Mouse (Mus musculus) forebrain, embryonic 14.5 days (tissue): ENCODE data around the gene Nt5c2. TPM values are rescaled to one million over a fixed set of nuclear protein-coding genes. Genes with fewer than 3 reads are reported as not detected.

Experiments used
- ATAC-seq: fragments of 200-750 bp; cut with Nextera tagmentation; 2 replicates; pipeline ENCODE4 v1.8.0; 2017; ENCODE audit warnings: mild to moderate bottlenecking, moderate library complexity
- DNase-seq: peaks from one replicate; pipeline ENCODE4 v3.0.0-alpha.2; 2015; ENCODE audit warnings: low spot score
- H3K27ac ChIP-seq: fragments of 300-500 bp; sonication (generic); 2 replicates; pipeline ENCODE4 v1.5.1; 2014; ENCODE audit warnings: low read depth, mild to moderate bottlenecking, control low read depth, low read length, moderate library complexity
- H3K27me3 ChIP-seq: fragments of 300-500 bp; sonication (generic); replicated peaks from 2 replicates; pipeline ENCODE4 v1.6.1; 2014; ENCODE audit warnings: low read length, control low read depth, mixed read lengths; ENCODE audit not compliant: control insufficient read depth, insufficient read depth
- H3K36me3 ChIP-seq: fragments of 300-500 bp; sonication (generic); 2 replicates; pipeline ENCODE4 v1.6.1; 2014; ENCODE audit warnings: low read length, control low read depth; ENCODE audit not compliant: control insufficient read depth, insufficient read depth
- H3K4me1 ChIP-seq: fragments of 300-500 bp; sonication (generic); 2 replicates; pipeline ENCODE4 v1.6.1; 2014; ENCODE audit warnings: antibody characterized with exemption, low read length, control low read depth; ENCODE audit not compliant: control insufficient read depth, insufficient read depth
- H3K4me2 ChIP-seq: fragments of 300-500 bp; sonication (generic); 2 replicates; pipeline ENCODE4 v1.6.1; 2014; ENCODE audit warnings: mild to moderate bottlenecking, control low read depth, low read length
- H3K4me3 ChIP-seq: fragments of 300-500 bp; sonication (generic); 2 replicates; pipeline ENCODE4 v1.5.1; 2014; ENCODE audit warnings: low read depth, low read length, control low read depth
- H3K9ac ChIP-seq: fragments of 300-500 bp; sonication (generic); 2 replicates; pipeline ENCODE4 v1.6.1; 2014; ENCODE audit warnings: mild to moderate bottlenecking, low read length, control low read depth, moderate library complexity
- H3K9me3 ChIP-seq: fragments of 300-500 bp; sonication (generic); replicated peaks from 2 replicates; pipeline ENCODE4 v1.6.1; 2016; ENCODE audit warnings: low read length, control low read depth, mixed read lengths; ENCODE audit not compliant: control insufficient read depth
- WGBS: fragments of 180-500 bp; shearing (Covaris S2); extraction: QIAGEN DNeasy Blood & Tissue Kit; methylation state at CpG from one replicate; pipeline ENCODE4 v1.1.7; 2014; 5-methylcytosine and 5-hydroxymethylcytosine counted together
- polyA plus RNA-seq: library from polyadenylated mRNA; unstranded; fragments of >200 nt; fragmentation: Nextera tagmentation; extraction: Ambion mirVana; gene quantifications from 2 replicates; pipeline ENCODE4 v1.2.1, GENCODE M21; 2014

The Nt5c2 gene
- polyA plus RNA-seq, 1 experiment from 2014 or later, result 84.2 TPM

- peak; percentile 91 for DNase-seq
- H3K4me2 ChIP-seq, result peak overlapping the region; percentile 62
- peak overlapping the region; percentile 70 for H3K4me3 ChIP-seq
- H3K36me3 ChIP-seq, result no peaks in the 10 kb centered on the region
- peak; percentile 92 for ATAC-seq
- H3K9me3 ChIP-seq, result no peaks in the 10 kb centered on the region
- peaks cover 18% of the 10 kb centered on the region for H3K4me1 ChIP-seq
- no peaks in the 10 kb centered on the region for H3K27me3 ChIP-seq
- WGBS, result under 1% methylated on average over 26 of the region's 36 CpGs
- peak overlapping the region; percentile 98 for H3K27ac ChIP-seq
- peak overlapping the region; percentile 88 for H3K9ac ChIP-seq
Measured at GRCm38 (mm10) chr19:46961652-46962051, 53.3 kb downstream of the Nt5c2 start.

- DNase-seq, result no peak
Measured at GRCm38 (mm10) chr19:46961047-46961651, 53.8 kb downstream of the Nt5c2 start.

GRCm38 (mm10) chr19:46960101-46961046 lies 54.6 kb downstream of the Nt5c2 start:
- H3K36me3 ChIP-seq, result no peaks in the 10 kb centered on the region
- no peak for ATAC-seq

More at GRCm38 (mm10) chr19:46961047-46961651, 53.8 kb downstream of the Nt5c2 start:
- no peaks in the 10 kb centered on the region for H3K9me3 ChIP-seq
- peak overlapping the region; percentile 70 for H3K4me3 ChIP-seq
- ATAC-seq, result peak; percentile 12; the same call in 1 of the 2 replicates
- peak overlapping the region; percentile 62 for H3K4me2 ChIP-seq
- H3K9ac ChIP-seq, result peak overlapping the region; percentile 88
- H3K36me3 ChIP-seq, result no peaks in the 10 kb centered on the region
- H3K27me3 ChIP-seq, result no peaks in the 10 kb centered on the region
- H3K4me1 ChIP-seq, result peaks cover 18% of the 10 kb centered on the region
- H3K27ac ChIP-seq, result peak overlapping the region; percentile 98
- 5% methylated on average over 22 of the region's 22 CpGs for WGBS

GRCm38 (mm10) chr19:46959536-46959935 lies 55.4 kb downstream of the Nt5c2 start:
- ATAC-seq (no peak), DNase-seq (peak; percentile 38)
- H3K4me1 ChIP-seq, result peaks cover 18% of the 10 kb centered on the region
- no peak overlapping the region for H3K27ac ChIP-seq
- H3K4me3 ChIP-seq, result no peak overlapping the region
- H3K9me3 ChIP-seq, result no peaks in the 10 kb centered on the region
- no peak overlapping the region for H3K4me2 ChIP-seq
- no peaks in the 10 kb centered on the region for H3K27me3 ChIP-seq
- H3K36me3 ChIP-seq, result no peaks in the 10 kb centered on the region
- no peak overlapping the region for H3K9ac ChIP-seq
- WGBS, result 59% methylated on average over 3 of the region's 3 CpGs

More at GRCm38 (mm10) chr19:46960101-46961046, 54.6 kb downstream of the Nt5c2 start:
- no peaks in the 10 kb centered on the region for H3K27me3 ChIP-seq
- peak overlapping the region; percentile 70 for H3K4me3 ChIP-seq
- DNase-seq, result no peak
- H3K4me2 ChIP-seq, result peak overlapping the region; percentile 62
- 80% methylated on average over 13 of the region's 13 CpGs for WGBS
- no peaks in the 10 kb centered on the region for H3K9me3 ChIP-seq
- peak overlapping the region; percentile 88 for H3K9ac ChIP-seq
- peaks cover 18% of the 10 kb centered on the region for H3K4me1 ChIP-seq
- H3K27ac ChIP-seq, result no peak overlapping the region

- no peak overlapping the region for H3K4me3 ChIP-seq
- 59% methylated on average over 3 of the region's 3 CpGs for WGBS
- no peaks in the 10 kb centered on the region for H3K27me3 ChIP-seq
- no peaks in the 10 kb centered on the region for H3K36me3 ChIP-seq
- peaks cover 18% of the 10 kb centered on the region for H3K4me1 ChIP-seq
- H3K4me2 ChIP-seq, result no peak overlapping the region
- DNase-seq, result peak; percentile 31
- no peak overlapping the region for H3K27ac ChIP-seq
- H3K9me3 ChIP-seq, result no peaks in the 10 kb centered on the region
- no peak overlapping the region for H3K9ac ChIP-seq
- no peak for ATAC-seq
Measured at GRCm38 (mm10) chr19:46958566-46958965, 56.4 kb downstream of the Nt5c2 start.

- Histone ChIP-seq H3K9me3 (no peaks in the 10 kb centered on the region), H3K36me3 (no peaks in the 10 kb centered on the region), H3K27me3 (no peaks in the 10 kb centered on the region), H3K4me2 (no peak overlapping the region), H3K4me1 (peaks cover 18% of the 10 kb centered on the region), H3K27ac (no peak overlapping the region), H3K9ac (no peak overlapping the region), H3K4me3 (no peak overlapping the region)
- no peak for DNase-seq
- ATAC-seq, result no peak
- WGBS, result 84% methylated on average over 4 of the region's 4 CpGs
Measured at GRCm38 (mm10) chr19:46957971-46958370, 57.0 kb downstream of the Nt5c2 start.

GRCm38 (mm10) chr19:46957001-46957400 lies 58.0 kb downstream of the Nt5c2 start:
- no peak overlapping the region for H3K4me2 ChIP-seq
- no peak overlapping the region for H3K9ac ChIP-seq
- no peak overlapping the region for H3K27ac ChIP-seq
- no peak for ATAC-seq
- no peak for DNase-seq
- H3K36me3 ChIP-seq, result no peaks in the 10 kb centered on the region
- peaks cover 18% of the 10 kb centered on the region for H3K4me1 ChIP-seq
- no peak overlapping the region for H3K4me3 ChIP-seq
- 92% methylated on average over 5 of the region's 5 CpGs for WGBS
- no peaks in the 10 kb centered on the region for H3K27me3 ChIP-seq
- no peaks in the 10 kb centered on the region for H3K9me3 ChIP-seq

GRCm38 (mm10) chr19:46956410-46956809 lies 58.5 kb downstream of the Nt5c2 start:
- Histone ChIP-seq H3K9me3 (no peaks in the 10 kb centered on the region), H3K4me2 (no peak overlapping the region), H3K27me3 (no peaks in the 10 kb centered on the region), H3K4me3 (no peak overlapping the region), H3K4me1 (peaks cover 18% of the 10 kb centered on the region), H3K9ac (no peak overlapping the region), H3K27ac (no peak overlapping the region), H3K36me3 (no peaks in the 10 kb centered on the region)
- DNase-seq (no peak), ATAC-seq (no peak)
- 77% methylated on average over 2 of the region's 2 CpGs for WGBS
